Mouse (Mus musculus) inflammation-experienced regulatory T-cells, adult 6 months (primary cell): ENCODE data around the gene Prr15l. TPM values are rescaled to one million over a fixed set of nuclear protein-coding genes. Genes with fewer than 3 reads are reported as not detected.
A peak's percentile ranks its signal among the peaks of the same experiment; 100 is the strongest.

Source experiments
- ATAC-seq: one replicate; pipeline ENCODE4 v1.8.0; 2017
- polyA plus RNA-seq, 3 experiments: library from polyadenylated mRNA; unstranded; fragments of 100-300 nt; shearing (Covaris generic); gene quantifications; one replicate each; pipeline ENCODE4 v1.2.1; 2017

Prr15l gene
- polyA plus RNA-seq, 3 experiments from 2014 or later, result 0.21 to 0.62 (median 0.40) TPM

GRCm38 (mm10) chr11:96947849-96948248 is 19.9 kb downstream of the Prr15l start:
- ATAC-seq, result no peak

DNA sequence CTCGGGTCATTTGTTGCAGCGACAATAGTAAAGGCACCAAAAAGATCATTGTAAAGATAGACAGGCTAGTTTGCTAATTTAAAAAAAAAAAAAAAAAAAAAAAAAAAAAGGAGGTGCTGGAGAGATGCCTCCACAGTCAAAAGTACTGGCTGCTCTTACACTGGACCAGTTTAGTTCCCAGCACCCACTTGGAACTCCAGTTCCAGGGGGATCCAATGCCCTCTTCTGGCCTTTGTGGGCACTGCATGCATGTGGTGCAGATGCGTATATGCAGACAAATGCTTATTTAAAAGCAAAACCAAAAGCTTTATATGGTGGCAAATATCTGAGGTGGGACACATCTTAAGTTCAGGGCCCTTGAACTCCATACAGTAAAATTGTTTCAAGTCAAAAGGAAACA is 22.9 kb downstream of the Prr15l start:
- ATAC-seq, result peak; percentile 21

- no peak for ATAC-seq
Observed at GRCm38 (mm10) chr11:96952426-96952825, 24.5 kb downstream of the Prr15l start.

DNA sequence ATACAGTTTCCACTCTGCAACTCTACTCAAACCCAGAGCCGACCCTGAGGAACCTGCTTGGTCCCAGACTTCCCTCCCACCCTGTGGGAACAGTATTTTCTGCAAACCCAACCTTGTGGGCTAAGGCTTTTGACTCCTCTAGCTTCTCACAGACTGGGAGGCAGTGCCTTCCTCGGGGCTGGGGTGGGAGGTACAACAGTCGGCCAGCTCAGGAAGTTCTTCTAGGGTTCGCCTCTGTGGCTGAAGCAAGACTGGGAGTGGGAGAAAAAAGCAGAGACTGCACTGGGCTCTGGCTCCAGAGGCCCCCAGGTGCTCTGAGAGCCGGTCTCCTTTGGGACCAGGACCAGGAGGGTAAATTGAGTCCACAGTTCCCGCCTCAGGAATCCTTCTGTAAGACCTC is 25.0 kb downstream of the Prr15l start:
- ATAC-seq, result no peak

- no peak for ATAC-seq
Observed at GRCm38 (mm10) chr11:96955094-96955493, 27.2 kb downstream of the Prr15l start.

DNA sequence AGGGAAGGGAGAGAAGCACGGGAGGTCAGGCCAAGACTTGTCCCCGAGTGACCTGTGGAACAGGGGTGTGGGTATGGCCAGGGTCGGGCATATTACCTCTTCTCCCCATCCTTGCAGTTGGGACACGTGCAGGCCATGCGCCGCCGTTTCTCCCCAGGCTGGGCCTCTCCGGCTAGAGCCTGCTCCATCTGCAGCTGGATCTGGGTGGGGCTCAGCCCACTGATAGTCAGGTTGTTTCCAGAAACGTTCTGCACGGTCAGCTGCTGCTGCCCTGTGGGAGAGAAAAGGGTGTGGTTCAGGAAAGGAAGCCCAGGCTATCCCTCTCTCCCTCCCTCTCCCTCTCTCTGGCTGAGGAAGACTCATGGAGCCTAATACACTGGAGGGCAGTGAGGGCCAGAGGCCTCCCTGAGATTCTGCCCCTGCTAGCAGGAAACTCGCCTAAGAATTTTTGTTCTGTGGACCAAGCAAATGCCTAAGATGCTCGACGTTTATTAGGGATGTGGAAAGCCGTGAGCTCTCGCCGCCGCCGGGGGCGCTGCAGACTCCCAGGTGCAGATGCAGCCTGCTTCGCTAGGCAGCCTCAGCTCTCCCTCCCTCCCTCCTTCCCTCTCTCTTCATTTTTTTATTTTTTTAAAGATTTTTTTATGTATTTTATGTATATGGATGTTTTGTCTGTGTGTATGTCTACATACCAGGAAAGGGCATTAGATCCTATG is 28.3 kb downstream of the Prr15l start:
- no peak for ATAC-seq

GRCm38 (mm10) chr11:96957061-96957805 is 29.3 kb downstream of the Prr15l start:
- ATAC-seq, result no peak

DNA sequence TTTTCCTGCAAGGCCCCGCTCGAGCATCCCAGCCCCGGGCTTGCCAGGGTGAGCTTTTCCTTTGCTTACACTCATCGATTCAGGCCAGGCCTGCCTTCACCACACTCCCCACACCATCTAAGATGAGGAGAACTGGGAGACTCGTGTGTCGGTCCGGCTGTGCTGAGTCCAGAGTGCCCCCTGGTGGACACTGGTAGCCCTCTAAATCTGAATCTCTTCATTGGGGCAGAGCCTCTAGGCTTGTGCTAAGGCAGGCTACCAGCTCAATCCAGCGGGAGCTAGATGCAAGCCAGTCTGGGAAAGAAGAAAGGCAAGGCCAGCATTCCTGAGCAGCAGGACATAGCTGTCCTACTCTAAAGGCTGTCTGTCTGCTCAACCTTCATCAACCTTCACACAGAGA is 35.7 kb downstream of the Prr15l start:
- no peak for ATAC-seq

GRCm38 (mm10) chr11:96966172-96966571 is 38.3 kb downstream of the Prr15l start:
- ATAC-seq, result no peak

DNA sequence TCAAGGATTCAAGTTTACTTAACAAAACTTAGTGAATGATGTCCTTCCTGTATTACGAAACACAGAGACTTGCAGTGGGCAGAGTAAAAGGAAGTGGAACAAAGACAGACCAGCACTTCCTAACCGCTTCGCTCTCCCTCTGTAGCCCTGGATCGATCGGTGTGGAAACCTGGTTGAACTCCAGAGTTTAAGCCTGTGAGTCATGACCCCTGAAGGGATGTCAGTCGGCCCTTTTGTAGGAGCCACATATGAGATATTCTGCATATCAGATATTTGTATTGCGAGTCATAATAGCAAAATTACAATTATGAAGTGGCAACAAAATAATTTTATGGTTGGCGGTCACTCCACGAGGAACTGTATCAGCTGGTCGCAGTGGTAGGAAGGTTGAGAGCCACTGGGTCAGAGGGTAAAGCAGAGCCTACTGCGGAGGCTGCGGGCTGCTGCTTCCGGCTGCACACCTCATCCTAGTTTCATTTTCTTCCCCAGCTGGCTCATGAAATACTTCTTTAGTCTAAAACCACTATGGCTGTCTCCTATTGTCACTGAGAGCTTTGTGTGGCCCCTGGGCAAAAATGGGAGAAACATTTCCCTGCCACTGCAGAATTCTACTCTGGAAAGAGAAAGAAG is 39.1 kb downstream of the Prr15l start:
- ATAC-seq, result peak; percentile 81

DNA sequence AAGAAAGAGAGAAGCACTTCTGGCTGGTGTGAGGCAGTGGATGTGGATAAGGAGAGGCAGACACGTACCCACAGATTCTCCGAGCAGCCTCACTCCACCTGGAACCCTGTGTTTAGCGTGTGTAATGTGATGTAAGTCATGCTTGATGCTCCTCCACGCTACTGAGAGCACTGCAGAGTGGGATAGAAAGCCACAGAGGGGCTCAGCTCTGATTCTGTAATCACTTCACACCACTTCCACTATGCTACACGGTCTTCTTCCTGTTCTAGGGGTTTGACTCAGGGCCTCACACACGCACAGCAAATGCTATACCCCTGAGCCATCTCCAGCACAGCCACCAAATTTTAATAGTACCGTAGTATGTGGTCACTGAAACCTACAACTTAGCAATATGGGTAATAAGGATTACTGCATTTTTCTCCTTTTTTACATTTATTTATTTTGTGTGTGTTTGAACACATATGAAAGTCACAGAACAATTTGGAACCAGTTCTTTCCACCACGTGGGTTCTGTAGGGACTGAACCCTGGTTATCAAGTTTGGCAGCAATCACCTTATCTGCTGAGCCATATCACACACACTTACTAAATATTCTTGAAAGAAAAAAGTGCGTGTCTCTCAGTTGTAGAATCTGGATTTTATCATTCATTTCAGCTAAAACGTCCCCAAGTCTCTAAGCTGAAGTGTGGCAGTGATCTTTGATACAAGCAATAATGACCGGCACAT is 39.8 kb downstream of the Prr15l start:
- peak; percentile 75 for ATAC-seq

- ATAC-seq, result no peak
Observed at GRCm38 (mm10) chr11:96968476-96968875, 40.6 kb downstream of the Prr15l start.

GRCm38 (mm10) chr11:96969280-96969722 is 41.4 kb downstream of the Prr15l start:
- ATAC-seq, result no peak

GRCm38 (mm10) chr11:96969746-96970145 is 41.8 kb downstream of the Prr15l start:
- ATAC-seq, result no peak

GRCm38 (mm10) chr11:96970341-96970740 is 42.4 kb downstream of the Prr15l start:
- ATAC-seq, result no peak

DNA sequence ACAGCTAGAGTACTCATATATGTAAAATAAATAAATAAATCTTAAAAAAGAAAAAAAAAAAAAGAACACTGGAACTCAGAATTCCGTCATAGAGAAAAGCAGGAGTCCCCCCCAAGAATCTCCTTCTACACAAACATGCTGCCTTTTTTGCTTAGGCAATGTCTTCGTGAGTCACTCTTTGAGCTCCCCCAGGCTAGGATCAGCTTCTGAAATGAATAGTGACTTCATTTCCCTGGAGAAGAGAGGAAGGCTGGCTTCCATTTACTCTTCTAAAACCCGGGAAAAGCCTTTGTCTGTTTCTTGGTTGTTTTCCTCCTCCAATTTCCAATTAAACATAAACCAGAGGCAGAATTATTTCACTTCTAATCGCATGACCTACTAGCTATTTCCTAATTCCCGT is 45.0 kb downstream of the Prr15l start:
- ATAC-seq, result no peak

GRCm38 (mm10) chr11:96973426-96973964 is 45.6 kb downstream of the Prr15l start:
- ATAC-seq, result no peak

GRCm38 (mm10) chr11:96974813-96975212 is 46.9 kb downstream of the Prr15l start:
- ATAC-seq, result no peak

DNA sequence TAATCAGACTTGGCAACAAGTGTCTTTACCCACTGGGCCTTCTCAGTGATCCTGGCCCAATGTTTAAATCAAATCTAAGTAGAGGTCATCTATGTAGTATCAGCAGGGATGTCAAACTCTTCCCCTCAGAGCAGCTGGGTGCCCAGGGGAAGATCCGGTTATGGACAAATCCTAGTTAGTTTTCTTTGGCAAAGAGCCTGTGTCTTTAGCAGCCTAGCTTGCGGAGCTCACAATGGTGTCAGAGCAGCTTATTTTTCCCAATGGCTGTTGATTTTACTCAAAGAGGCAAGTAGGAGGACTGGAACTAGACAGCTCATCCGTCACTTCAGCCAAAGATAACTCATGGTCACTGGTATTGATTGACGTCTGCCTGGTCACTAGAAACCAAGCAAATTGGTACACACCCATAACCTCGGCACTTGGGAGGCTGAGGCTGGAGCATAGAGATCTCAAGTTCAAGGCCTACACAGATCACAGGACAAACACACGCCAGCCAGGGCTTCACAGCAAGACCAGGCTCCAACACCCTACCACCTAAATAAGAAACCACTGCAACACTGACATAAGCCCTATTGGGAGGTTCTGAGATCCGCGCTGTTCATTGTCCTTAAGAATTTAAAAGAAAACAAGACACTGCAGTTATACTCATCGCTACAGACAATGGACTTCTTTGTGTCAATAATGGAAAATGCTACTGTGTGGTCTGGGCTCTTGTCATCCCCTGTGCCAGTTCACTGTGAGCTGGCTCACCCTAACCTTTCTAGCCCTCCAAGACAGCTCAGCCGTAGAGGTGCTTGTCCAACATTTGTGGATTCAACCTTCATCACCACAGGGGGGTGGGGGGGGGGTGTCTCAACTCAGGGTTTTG is 47.8 kb downstream of the Prr15l start:
- no peak for ATAC-seq

- no peak for ATAC-seq
Observed at GRCm38 (mm10) chr11:96976379-96976687, 48.4 kb downstream of the Prr15l start.

DNA sequence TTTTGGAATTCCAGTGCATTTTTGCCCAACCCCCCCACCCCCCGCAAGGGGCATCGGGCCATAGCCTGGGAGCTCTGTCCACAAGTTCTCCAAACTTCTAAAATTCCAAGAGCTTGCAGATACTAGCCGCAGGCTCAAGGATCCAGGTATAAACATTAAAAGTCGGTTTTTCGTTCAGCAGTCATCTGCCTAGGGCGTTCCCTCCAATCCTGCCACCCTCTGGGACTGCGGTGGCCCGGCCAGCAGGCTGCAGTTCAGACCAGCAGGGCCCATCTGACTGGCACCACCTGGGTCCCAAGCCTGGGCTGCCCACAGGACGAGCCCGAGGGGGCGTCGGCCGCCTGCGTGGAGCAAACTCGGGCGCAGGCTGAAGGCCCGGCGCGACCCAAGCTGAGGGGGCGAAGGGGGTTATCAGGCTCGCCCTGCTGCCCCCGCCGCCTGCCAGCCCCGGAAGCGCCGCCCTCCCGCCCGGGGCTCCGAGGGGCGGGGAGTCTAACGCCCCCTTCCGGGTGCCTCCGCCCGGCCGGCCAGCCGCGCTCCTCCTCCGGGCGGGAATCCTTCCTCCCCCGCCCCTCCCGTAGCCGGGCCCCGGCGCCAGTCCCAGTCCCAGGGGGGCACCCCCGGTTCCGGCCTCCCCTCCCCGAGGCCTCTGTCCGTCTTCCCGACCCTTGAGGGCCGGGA is 49.1 kb downstream of the Prr15l start:
- ATAC-seq, result peak; percentile 24
